17 mouse cellular contexts compared by ENCODE assay signal in genomic region chr5:146981376-146981775, GRCm38 (mm10). TPM values are rescaled to one million over a fixed set of nuclear protein-coding genes. Genes with fewer than 3 reads are reported as not detected.
DNase-seq lines count a peak whose midpoint lies in the region; ATAC-seq and TF ChIP-seq lines count a peak whose summit lies in the region.
"Had no signal": no experiment of that assay in that cellular context is flagged by ENCODE, and none has a peak within 500 bp of the region (broad histone marks: within the 10 kb centered on the region; RNA-seq: fewer than 3 reads in every experiment).

No protein-coding gene starts in this region.

- 83% methylated on average over 6 of the region's 6 CpGs for WGBS in embryonic facial prominence, embryonic 12.5 days
- WGBS in embryonic facial prominence, embryonic 10.5 days = 82% methylated on average over 6 of the region's 6 CpGs
- WGBS in liver, adult 2 months = 22% methylated on average over 6 of the region's 6 CpGs

- H3K9ac ChIP-seq in embryonic facial prominence, embryonic 12.5 days = no peak overlapping the region
- H3K9ac ChIP-seq in liver, adult 2 months (ENCODE audit: low read depth, low read length) = peak overlapping the region; percentile 15; the same call in 1 of the 2 replicates
- H3K9ac ChIP-seq: forebrain, embryonic 15.5 days; hindbrain, embryonic 12.5 days had no signal

- no peaks in the 10 kb centered on the region for H3K79me2 ChIP-seq in liver, adult 2 months (ENCODE audit: control insufficient read depth, insufficient read depth, low read length)

- peak; percentile 64; the same call in 1 of the 2 replicates for ATAC-seq in embryonic facial prominence, embryonic 12.5 days (ENCODE audit: insufficient number of reproducible peaks, insufficient read depth, low FRiP score, low TSS enrichment)
- ATAC-seq: forebrain, embryonic 15.5 days had no signal

- no peak for DNase-seq in embryonic facial prominence, embryonic 10.5 days (ENCODE audit: low spot score)
- DNase-seq in liver, adult 2 months (ENCODE audit: extremely low read depth, low read depth, low spot score) = peak; percentile 90
- no peak for DNase-seq in liver
- peak; percentile 61 for DNase-seq in kidney, postnatal 14 days
- no peak for DNase-seq in left cerebral cortex, adult 8-10 months (ENCODE audit: low spot score in 2 of 2)
- DNase-seq in layer of hippocampus, adult 8-10 months (ENCODE audit: low spot score in 2 of 2) = no peak
- DNase-seq: adrenal gland, postnatal 25 days; cerebellum, adult 18-20 months; cerebellum, adult 9-11 months; cerebellum, postnatal 36 days; heart, adult 18-20 months; heart, postnatal 10 days; heart, postnatal 4 days had no signal

- TF ChIP-seq POLR2A in liver, adult 2 months (IDR thresholded peaks at IDR 0.05; ENCODE audit: extremely low read depth, insufficient read depth, low read length) = no peak

- H3K9me3 ChIP-seq in embryonic facial prominence, embryonic 12.5 days = no peaks in the 10 kb centered on the region
- no peaks in the 10 kb centered on the region for H3K9me3 ChIP-seq in embryonic facial prominence, embryonic 10.5 days
- H3K9me3 ChIP-seq: forebrain, embryonic 15.5 days; heart, embryonic 10.5 days; hindbrain, embryonic 12.5 days had no signal

- H3K27me3 ChIP-seq in embryonic facial prominence, embryonic 12.5 days = peaks cover 23% of the 10 kb centered on the region; the same call in 1 of the 2 replicates
- H3K27me3 ChIP-seq in embryonic facial prominence, embryonic 10.5 days (replicated peaks; ENCODE audit: low read depth, poor library complexity, severe bottlenecking) = peaks cover 44% of the 10 kb centered on the region
- H3K27me3 ChIP-seq in liver, adult 2 months (ENCODE audit: control insufficient read depth, insufficient read depth, low read length) = no peaks in the 10 kb centered on the region

- H3K4me2 ChIP-seq in embryonic facial prominence, embryonic 12.5 days (replicated peaks) = no peak overlapping the region
- H3K4me2 ChIP-seq: forebrain, embryonic 15.5 days; hindbrain, embryonic 12.5 days had no signal

- no peak overlapping the region for H3K4me3 ChIP-seq in embryonic facial prominence, embryonic 12.5 days
- no peak overlapping the region for H3K4me3 ChIP-seq in embryonic facial prominence, embryonic 10.5 days
- no peak overlapping the region for H3K4me3 ChIP-seq in liver, adult 2 months (ENCODE audit: insufficient read depth, low read depth, low read length)
- H3K4me3 ChIP-seq: forebrain, embryonic 15.5 days; heart, embryonic 10.5 days; hindbrain, embryonic 12.5 days had no signal

- H3K36me3 ChIP-seq in embryonic facial prominence, embryonic 12.5 days = no peaks in the 10 kb centered on the region
- H3K36me3 ChIP-seq in embryonic facial prominence, embryonic 10.5 days (replicated peaks) = no peaks in the 10 kb centered on the region
- H3K36me3 ChIP-seq in liver, adult 2 months (ENCODE audit: control insufficient read depth, insufficient read depth, low read length) = no peaks in the 10 kb centered on the region
- H3K36me3 ChIP-seq: forebrain, embryonic 15.5 days; heart, embryonic 10.5 days; hindbrain, embryonic 12.5 days had no signal

- no peak overlapping the region for H3K27ac ChIP-seq in embryonic facial prominence, embryonic 12.5 days
- no peak overlapping the region for H3K27ac ChIP-seq in embryonic facial prominence, embryonic 10.5 days (replicated peaks)
- H3K27ac ChIP-seq in liver, adult 2 months (replicated peaks; ENCODE audit: insufficient read depth, low read depth, low read length) = peak overlapping the region; percentile 77
- H3K27ac ChIP-seq: forebrain, embryonic 15.5 days; heart, embryonic 10.5 days; hindbrain, embryonic 12.5 days had no signal

- no peaks in the 10 kb centered on the region for H3K4me1 ChIP-seq in embryonic facial prominence, embryonic 12.5 days
- H3K4me1 ChIP-seq in embryonic facial prominence, embryonic 10.5 days = 0 out of 2 replicates have a peak, but pooled peaks cover under 1% of the 10 kb centered on the region
- peaks cover 14% of the 10 kb centered on the region for H3K4me1 ChIP-seq in liver, adult 2 months (ENCODE audit: control insufficient read depth, insufficient read depth, low read length)

- no peak for TF ChIP-seq CTCF in liver, adult 2 months (IDR thresholded peaks at IDR 0.05; ENCODE audit: low read depth, low read length)

RNA-seq across cellular contexts. Expression of gene Mtif3, which starts 17.8 kb away (rescaled TPM):
- polyA plus RNA-seq in embryonic facial prominence, embryonic 12.5 days (2016; fragmentation: Nextera tagmentation; extraction: Ambion mirVana) = 25.2 and 29.7 TPM in 2 replicates
- polyA plus RNA-seq in embryonic facial prominence, embryonic 10.5 days (2016; fragmentation: Nextera tagmentation; extraction: Ambion mirVana) = 20.4 and 24.0 TPM in 2 replicates
- 20.3 and 24.1 TPM in 2 replicates for total RNA-seq in liver, adult 2 months (2014; rRNA removed)
- polyA plus RNA-seq in liver, adult 2 months (2012; rRNA removed) = 17.4 and 17.5 TPM in 2 replicates
- total RNA-seq in left cerebral cortex, adult 8-10 months (2022) = 10 to 100 TPM; 18.4 to 23.7 (median 19.1) TPM
- 10 to 100 TPM; 17.7 to 20.4 (median 20.0) TPM for total RNA-seq in layer of hippocampus, adult 8-10 months (2022)

RNA-seq across cellular contexts. Expression of gene Gtf3a, which starts 32.9 kb away (rescaled TPM):
- polyA plus RNA-seq in embryonic facial prominence, embryonic 12.5 days (2016; fragmentation: Nextera tagmentation; extraction: Ambion mirVana) = 110 and 116 TPM in 2 replicates
- 138 and 145 TPM in 2 replicates for polyA plus RNA-seq in embryonic facial prominence, embryonic 10.5 days (2016; fragmentation: Nextera tagmentation; extraction: Ambion mirVana)
- 12.2 and 15.6 TPM in 2 replicates for total RNA-seq in liver, adult 2 months (2014; rRNA removed)
- 15.3 and 17.9 TPM in 2 replicates for polyA plus RNA-seq in liver, adult 2 months (2012; rRNA removed)
- 10 to 100 TPM; 21.6 to 23.3 (median 22.5) TPM for total RNA-seq in left cerebral cortex, adult 8-10 months (2022)
- total RNA-seq in layer of hippocampus, adult 8-10 months (2022) = 10 to 100 TPM; 20.9 to 24.1 (median 22.4) TPM

Comparison
In these comparisons a context has a peak if more than half of its experiments do, and no peak if none do; other contexts are left out.
1. DNase-seq: peak in liver, adult 2 months (single experiment) and kidney, postnatal 14 days (single experiment); none in embryonic facial prominence, embryonic 10.5 days (single experiment), liver (single experiment), left cerebral cortex, adult 8-10 months (0 of 2) and layer of hippocampus, adult 8-10 months (0 of 2).